Mouse (Mus musculus) intestine, postnatal 0 days (tissue): ENCODE results near the gene Tcf19. TPM values are rescaled to one million over a fixed set of nuclear protein-coding genes. Genes with fewer than 3 reads are reported as not detected.

Experiments
- ATAC-seq: fragments of 200-750 bp; cut with Nextera tagmentation; 2 replicates; pipeline ENCODE4 v1.8.0; 2017; ENCODE audit warnings: mild to moderate bottlenecking, moderate TSS enrichment, moderate library complexity
- H3K27ac ChIP-seq: fragments of 300-500 bp; sonication (generic); 2 replicates; pipeline ENCODE4 v1.5.1; 2014; ENCODE audit warnings: mild to moderate bottlenecking, low read depth, low read length, moderate library complexity
- H3K27me3 ChIP-seq: fragments of 300-500 bp; sonication (generic); replicated peaks from 2 replicates; pipeline ENCODE4 v1.6.1; 2014; ENCODE audit warnings: low read length, mixed read lengths; ENCODE audit not compliant: control insufficient read depth, insufficient read depth
- H3K36me3 ChIP-seq: fragments of 300-500 bp; sonication (generic); 2 replicates; pipeline ENCODE4 v1.6.1; 2014; ENCODE audit warnings: mild to moderate bottlenecking, moderate library complexity; ENCODE audit not compliant: control insufficient read depth, insufficient read depth
- H3K4me1 ChIP-seq: fragments of 300-500 bp; sonication (generic); replicated peaks from 2 replicates; pipeline ENCODE4 v1.6.1; 2014; ENCODE audit warnings: antibody characterized with exemption, low read length, mixed read lengths; ENCODE audit not compliant: control insufficient read depth, insufficient read depth
- H3K4me2 ChIP-seq: fragments of 300-500 bp; sonication (generic); replicated peaks from 2 replicates; pipeline ENCODE4 v1.6.1; 2014; ENCODE audit warnings: low read depth, mild to moderate bottlenecking, moderate library complexity
- H3K4me3 ChIP-seq: fragments of 300-500 bp; sonication (generic); 2 replicates; pipeline ENCODE4 v1.5.1; 2014; ENCODE audit warnings: low read depth, low read length
- H3K9ac ChIP-seq: fragments of 300-500 bp; sonication (generic); 2 replicates; pipeline ENCODE4 v1.6.1; 2014; ENCODE audit warnings: mild to moderate bottlenecking, low read depth, low read length
- H3K9me3 ChIP-seq: fragments of 300-500 bp; sonication (generic); 2 replicates; pipeline ENCODE4 v1.6.1; 2016; ENCODE audit warnings: mixed run types; ENCODE audit not compliant: control insufficient read depth
- CTCF ChIP-seq: sonication (generic); IDR thresholded peaks from 2 replicates; pipeline ENCODE4 v1.5.1; 2016; ENCODE audit warnings: low read depth, mild to moderate bottlenecking, control low read depth, antibody characterized with exemption, moderate library complexity
- WGBS: fragments of 180-500 bp; shearing (Covaris S2); extraction: QIAGEN DNeasy Blood & Tissue Kit; methylation state at CpG from one replicate; pipeline ENCODE4 v1.1.7; 2014; 5-methylcytosine and 5-hydroxymethylcytosine counted together
- polyA plus RNA-seq: library from polyadenylated mRNA; unstranded; fragments of >200 nt; fragmentation: Nextera tagmentation; extraction: Ambion mirVana; gene quantifications from 2 replicates; pipeline ENCODE4 v1.2.1, GENCODE M21; 2015

The Tcf19 gene
- polyA plus RNA-seq, 1 experiment from 2014 or later: 24.2 TPM

DNA sequence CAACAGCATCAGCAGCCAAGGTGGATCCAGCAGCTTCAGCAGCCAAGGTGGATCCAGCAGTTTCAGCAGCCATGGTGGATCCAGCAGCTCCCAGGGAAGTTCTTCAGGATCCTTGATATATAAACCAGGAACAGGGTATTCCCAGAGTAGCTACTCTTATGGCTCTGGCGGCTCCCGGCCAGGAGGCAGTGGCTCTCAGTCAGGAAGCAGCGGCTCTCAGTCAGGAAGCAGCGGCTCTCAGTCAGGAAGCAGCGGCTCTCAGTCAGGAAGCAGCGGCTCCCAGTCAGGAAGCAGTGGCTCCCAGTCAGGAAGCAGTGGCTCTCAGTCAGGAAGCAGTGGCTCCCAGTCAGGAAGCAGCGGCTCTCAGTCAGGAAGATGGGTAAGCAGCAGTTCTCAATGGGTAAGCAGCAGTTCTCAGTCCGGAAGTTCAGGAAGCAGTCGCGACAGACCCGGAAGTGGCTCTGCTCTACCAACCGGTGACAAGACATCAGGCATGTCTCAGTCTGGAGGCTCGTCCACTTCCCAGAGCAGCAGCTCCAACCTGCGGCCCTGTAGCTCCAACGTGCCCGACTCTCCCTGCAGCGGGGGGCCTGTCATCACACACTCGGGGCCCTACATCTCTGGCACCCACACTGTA is 38.3 kb upstream of the Tcf19 start:
- Histone ChIP-seq H3K9ac (no peak overlapping the region), H3K4me1 (no peaks in the 10 kb centered on the region), H3K9me3 (no peaks in the 10 kb centered on the region), H3K4me2 (no peak overlapping the region), H3K4me3 (no peak overlapping the region), H3K27ac (no peak overlapping the region), H3K36me3 (no peaks in the 10 kb centered on the region), H3K27me3 (no peaks in the 10 kb centered on the region)
- 90% methylated on average over 18 of the region's 18 CpGs for WGBS
- ATAC-seq: no peak
- no peak for TF ChIP-seq CTCF

DNA sequence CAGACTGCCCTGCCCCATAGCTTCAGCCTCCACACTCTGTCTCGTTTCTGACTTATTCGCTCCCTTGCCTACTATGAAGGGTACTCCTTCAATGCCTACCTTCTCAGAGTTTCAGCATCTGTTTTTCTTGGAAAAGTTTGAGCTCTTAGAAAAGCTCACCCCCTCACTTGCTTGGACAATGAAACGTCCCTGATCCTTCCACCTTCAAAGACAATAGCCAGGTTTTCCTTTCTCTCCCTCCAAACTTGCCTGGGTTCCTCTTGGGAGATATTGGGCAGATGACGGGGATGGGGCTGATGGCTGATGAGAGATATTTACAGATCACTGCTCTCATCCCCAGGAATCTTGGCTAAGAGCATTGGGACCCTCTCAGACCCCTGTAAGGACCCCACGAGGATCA is 37.7 kb upstream of the Tcf19 start:
- no peak overlapping the region for H3K4me3 ChIP-seq
- H3K4me2 ChIP-seq: no peak overlapping the region
- no peaks in the 10 kb centered on the region for H3K4me1 ChIP-seq
- no peak for TF ChIP-seq CTCF
- no peak overlapping the region for H3K27ac ChIP-seq
- no peaks in the 10 kb centered on the region for H3K36me3 ChIP-seq
- no peaks in the 10 kb centered on the region for H3K27me3 ChIP-seq
- WGBS: 85% methylated on average over 5 of the region's 5 CpGs
- H3K9me3 ChIP-seq: no peaks in the 10 kb centered on the region
- H3K9ac ChIP-seq: no peak overlapping the region
- ATAC-seq: no peak

DNA sequence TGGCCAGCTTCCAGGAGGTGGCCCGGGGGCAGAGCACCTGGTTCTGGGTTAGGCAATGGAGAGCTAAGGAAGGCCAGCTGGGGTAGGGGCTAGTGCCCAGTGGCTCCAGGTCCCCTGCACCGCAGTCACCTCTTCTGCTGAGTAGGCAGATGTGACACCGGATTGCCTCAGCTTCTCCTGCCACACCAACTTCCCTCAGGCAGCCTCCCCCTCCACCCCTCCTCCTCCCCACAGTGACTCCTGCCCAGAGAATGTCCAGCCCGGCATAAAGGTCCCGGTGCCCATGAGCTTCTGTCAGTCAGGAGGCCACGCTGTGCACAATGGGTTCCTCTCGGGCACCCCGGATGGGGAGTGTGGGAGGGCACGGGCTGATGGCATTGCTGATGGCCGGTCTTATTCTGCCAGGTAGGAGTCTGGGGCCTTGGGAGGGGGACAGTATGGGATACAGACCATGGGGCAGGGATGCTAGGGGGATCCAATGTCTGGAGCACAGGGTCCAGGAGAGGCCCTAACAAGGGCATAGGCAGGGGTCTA is 35.3 kb upstream of the Tcf19 start, which contains the start of gene Cdsn:
Gene Cdsn (plus strand): TSS at position 248 of the 534 bp plus-strand sequence.
- H3K27ac ChIP-seq: no peak within 1 kb of the TSS
- no peak within 1 kb of the TSS for H3K4me2 ChIP-seq
- no peak for TF ChIP-seq CTCF
- H3K36me3 ChIP-seq: no peaks in the 10 kb centered on the region
- H3K9ac ChIP-seq: no peak within 1 kb of the TSS
- H3K4me3 ChIP-seq: no peak within 1 kb of the TSS
- 85% methylated on average over 10 of the region's 10 CpGs for WGBS
- no peak for ATAC-seq
- no peaks in the 10 kb centered on the region for H3K9me3 ChIP-seq
- H3K27me3 ChIP-seq: no peaks in the 10 kb centered on the region
- no peaks in the 10 kb centered on the region for H3K4me1 ChIP-seq

DNA sequence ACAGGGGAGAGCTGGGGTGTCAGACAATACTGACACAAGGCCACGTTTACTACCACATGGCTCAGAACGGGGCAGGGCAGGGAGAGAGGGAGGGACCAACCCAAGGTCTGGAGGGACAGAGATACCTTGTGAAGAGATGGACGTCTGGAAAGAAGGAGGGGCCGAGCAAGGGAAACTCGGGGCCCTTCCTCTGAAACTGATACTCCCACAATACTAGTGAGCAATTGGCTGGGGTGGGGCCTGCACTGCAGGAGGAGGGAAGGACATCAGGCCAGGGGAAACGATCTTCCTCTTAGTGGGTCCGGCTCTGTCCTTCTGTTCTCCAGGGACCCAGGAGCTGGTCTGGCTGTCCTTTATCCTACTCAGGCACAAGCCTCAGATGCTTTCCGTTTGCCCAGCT is 34.2 kb upstream of the Tcf19 start:
- TF ChIP-seq CTCF: no peak
- no peak for ATAC-seq
- no peak overlapping the region for H3K4me2 ChIP-seq
- H3K9ac ChIP-seq: no peak overlapping the region
- no peaks in the 10 kb centered on the region for H3K27me3 ChIP-seq
- H3K27ac ChIP-seq: no peak overlapping the region
- no peak overlapping the region for H3K4me3 ChIP-seq
- no peaks in the 10 kb centered on the region for H3K9me3 ChIP-seq
- no peaks in the 10 kb centered on the region for H3K4me1 ChIP-seq
- no peaks in the 10 kb centered on the region for H3K36me3 ChIP-seq
- 34% methylated on average over 8 of the region's 8 CpGs for WGBS

DNA sequence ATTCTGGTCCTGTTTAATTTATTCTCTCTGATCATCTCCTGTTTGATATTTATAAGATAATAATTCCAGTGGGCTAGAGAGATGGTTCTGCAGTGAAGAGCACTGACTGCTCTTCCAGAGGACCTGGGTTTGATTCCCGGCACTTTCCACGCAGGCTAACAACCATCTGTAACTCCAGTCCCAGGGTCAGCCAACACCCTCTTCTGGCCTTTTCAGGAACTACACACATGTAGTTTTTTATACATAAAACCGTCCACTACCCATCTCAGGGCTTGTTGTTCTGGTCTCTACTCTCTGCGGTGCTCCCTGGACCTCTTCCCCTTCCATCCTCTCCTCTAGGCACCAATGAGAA is 33.5 kb upstream of the Tcf19 start:
- 96% methylated on average over 4 of the region's 4 CpGs for WGBS
- Histone ChIP-seq H3K9ac (no peak overlapping the region), H3K4me2 (no peak overlapping the region)

DNA sequence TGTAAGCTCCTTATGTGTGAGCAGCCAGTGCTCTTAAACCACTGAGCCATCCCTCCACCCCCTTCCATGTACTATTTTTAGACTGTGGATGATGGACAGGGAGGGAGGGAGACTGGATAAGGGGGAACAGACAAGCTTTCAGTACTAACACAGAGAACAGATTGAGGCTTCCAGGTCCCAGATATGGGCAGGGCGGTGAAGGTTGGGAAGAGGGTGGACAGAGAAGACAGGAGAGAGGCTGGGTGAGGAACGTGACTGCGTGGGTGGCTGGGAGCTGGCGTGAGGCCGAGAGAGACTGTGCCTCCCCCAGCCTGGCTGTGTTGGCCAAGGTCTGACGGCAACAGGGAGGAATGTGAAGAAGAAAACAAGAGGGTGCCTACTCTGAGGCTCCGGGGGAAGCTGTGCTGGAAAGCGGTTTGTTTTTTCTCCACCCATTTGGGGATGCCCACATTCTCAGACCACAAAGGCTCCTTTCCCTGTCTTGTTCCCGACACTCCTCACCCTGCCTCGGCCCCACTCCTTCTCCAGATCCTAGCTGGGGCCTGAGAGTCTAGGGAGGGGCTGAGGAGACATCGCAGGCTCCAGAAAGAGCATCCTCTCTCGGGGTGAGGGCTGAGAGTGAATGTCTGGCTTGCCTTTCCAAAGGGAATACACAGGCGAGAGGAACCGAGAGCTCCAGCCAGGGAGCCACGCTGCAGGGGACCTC is 33.0 kb upstream of the Tcf19 start:
- no peak for TF ChIP-seq CTCF
- no peak overlapping the region for H3K4me3 ChIP-seq
- ATAC-seq: peak; percentile 28; the same call in 1 of the 2 replicates
- H3K4me2 ChIP-seq: no peak overlapping the region
- H3K27ac ChIP-seq: peak overlapping the region; percentile 30; the same call in 1 of the 2 replicates
- no peaks in the 10 kb centered on the region for H3K36me3 ChIP-seq
- H3K9ac ChIP-seq: no peak overlapping the region
- no peaks in the 10 kb centered on the region for H3K9me3 ChIP-seq
- no peaks in the 10 kb centered on the region for H3K4me1 ChIP-seq
- 45% methylated on average over 15 of the region's 15 CpGs for WGBS
- H3K27me3 ChIP-seq: no peaks in the 10 kb centered on the region

More for the DNA sequence above, 33.5 kb upstream of the Tcf19 start:
- no peak for ATAC-seq
- H3K36me3 ChIP-seq: no peaks in the 10 kb centered on the region
- peak overlapping the region; percentile 30; the same call in 1 of the 2 replicates for H3K27ac ChIP-seq
- no peaks in the 10 kb centered on the region for H3K4me1 ChIP-seq
- no peak overlapping the region for H3K4me3 ChIP-seq
- no peaks in the 10 kb centered on the region for H3K9me3 ChIP-seq
- H3K27me3 ChIP-seq: no peaks in the 10 kb centered on the region
- TF ChIP-seq CTCF: peak; percentile 29; the same call in 1 of the 2 replicates
